Mouse (Mus musculus) kidney, adult 2 months (tissue): ENCODE data around the gene Sult4a1. TPM values are rescaled to one million over a fixed set of nuclear protein-coding genes. Genes with fewer than 3 reads are reported as not detected.

Source experiments
- DNase-seq: peaks from one replicate; pipeline ENCODE4 v3.0.0; 2021
- H3K27ac ChIP-seq: fragments of 200-500 bp; 2 replicates; pipeline ENCODE4 v1.5.1; 2012; ENCODE audit warnings: low read depth, low read length, control low read depth, inconsistent platforms; ENCODE audit not compliant: insufficient read depth
- H3K27me3 ChIP-seq: fragments of 200-500 bp; replicated peaks from 2 replicates; pipeline ENCODE4 v1.6.1; 2012; ENCODE audit warnings: mild to moderate bottlenecking, moderate library complexity, low read length, inconsistent platforms; ENCODE audit not compliant: control insufficient read depth, insufficient read depth
- H3K36me3 ChIP-seq: fragments of 200-500 bp; 2 replicates; pipeline ENCODE4 v1.6.1; 2012; ENCODE audit warnings: mild to moderate bottlenecking, moderate library complexity, low read length, inconsistent platforms; ENCODE audit not compliant: control insufficient read depth, insufficient read depth
- H3K4me1 ChIP-seq: fragments of 200-500 bp; 2 replicates; pipeline ENCODE4 v1.6.1; 2011; ENCODE audit warnings: low read length; ENCODE audit not compliant: control insufficient read depth, insufficient read depth
- H3K4me3 ChIP-seq: fragments of 200-500 bp; 2 replicates; pipeline ENCODE4 v1.5.1; 2011; ENCODE audit warnings: mild to moderate bottlenecking, low read depth, low read length, control low read depth; ENCODE audit not compliant: insufficient read depth
- CTCF ChIP-seq: fragments of 200-500 bp; conservative IDR thresholded peaks from 2 replicates; pipeline ENCODE4 v1.5.1; 2011; ENCODE audit warnings: low read depth, mild to moderate bottlenecking, control low read depth, low read length, moderate library complexity, mixed read lengths; ENCODE audit not compliant: insufficient read depth, insufficient read length
- POLR2A ChIP-seq: fragments of 200-500 bp; IDR thresholded peaks from one replicate; pipeline ENCODE4 v1.6.1; 2011; ENCODE audit warnings: low read depth, low read length, control low read depth
- WGBS: fragments of 180-500 bp; shearing (Covaris S2); methylation state at CpG from one replicate; pipeline ENCODE4 v1.1.7; 2018; 5-methylcytosine and 5-hydroxymethylcytosine counted together
- polyA plus RNA-seq: library from polyadenylated mRNA; depleted of rRNA; stranded (reverse); fragments of >200 nt; gene quantifications from 2 replicates; pipeline ENCODE4 v1.2.3, GENCODE M21; 2012

Gene Sult4a1
- polyA plus RNA-seq, 1 experiment = 1.5 TPM

- no peaks in the 10 kb centered on the region for H3K4me1 ChIP-seq
- no peaks in the 10 kb centered on the region for H3K27me3 ChIP-seq
- TF ChIP-seq CTCF (no peak), POLR2A (no peak)
- no peak for DNase-seq
- no peak within 1 kb of the TSS for H3K4me3 ChIP-seq
- no peaks in the 10 kb centered on the region for H3K36me3 ChIP-seq
- H3K27ac ChIP-seq = no peak within 1 kb of the TSS
- WGBS = 4% methylated on average over 24 of the region's 29 CpGs
Observed at GRCm38 (mm10) chr15:84065140-84065539, 40.4 kb downstream of the Sult4a1 start, which contains the start of gene Efcab6. Efcab6 (minus strand) TSS chr15:84065379.

GRCm38 (mm10) chr15:84058841-84059240, 46.7 kb downstream of the Sult4a1 start:
- Histone ChIP-seq H3K27ac (no peak overlapping the region), H3K4me1 (no peaks in the 10 kb centered on the region), H3K4me3 (no peak overlapping the region), H3K27me3 (no peaks in the 10 kb centered on the region), H3K36me3 (no peaks in the 10 kb centered on the region)
- 81% methylated on average over 6 of the region's 6 CpGs for WGBS
- no peak for DNase-seq
- TF ChIP-seq CTCF (no peak), POLR2A (no peak)

GRCm38 (mm10) chr15:84056083-84056482, 49.5 kb downstream of the Sult4a1 start:
- Histone ChIP-seq H3K27ac (no peak overlapping the region), H3K27me3 (no peaks in the 10 kb centered on the region), H3K4me1 (no peaks in the 10 kb centered on the region), H3K4me3 (no peak overlapping the region), H3K36me3 (no peaks in the 10 kb centered on the region)
- no peak for TF ChIP-seq POLR2A
- TF ChIP-seq CTCF = 0 out of 2 replicates have a peak, but pooled peaks have one; percentile 8
- WGBS = 70% methylated on average over 5 of the region's 5 CpGs
- DNase-seq = no peak

GRCm38 (mm10) chr15:84053859-84054258, 51.7 kb downstream of the Sult4a1 start:
- H3K27me3 ChIP-seq = no peaks in the 10 kb centered on the region
- H3K36me3 ChIP-seq = no peaks in the 10 kb centered on the region
- TF ChIP-seq CTCF (peak; percentile 92), POLR2A (no peak)
- H3K4me1 ChIP-seq = no peaks in the 10 kb centered on the region
- 39% methylated on average over 9 of the region's 9 CpGs for WGBS
- DNase-seq = peak; percentile 64
- no peak overlapping the region for H3K27ac ChIP-seq
- no peak overlapping the region for H3K4me3 ChIP-seq

- no peak overlapping the region for H3K27ac ChIP-seq
- WGBS = 90% methylated on average over 4 of the region's 4 CpGs
- H3K4me1 ChIP-seq = no peaks in the 10 kb centered on the region
- H3K36me3 ChIP-seq = no peaks in the 10 kb centered on the region
- no peak for TF ChIP-seq POLR2A
- no peak for TF ChIP-seq CTCF
- H3K27me3 ChIP-seq = no peaks in the 10 kb centered on the region
- no peak overlapping the region for H3K4me3 ChIP-seq
- no peak for DNase-seq
Observed at GRCm38 (mm10) chr15:84053240-84053639, 52.3 kb downstream of the Sult4a1 start.

GRCm38 (mm10) chr15:84052390-84052789, 53.2 kb downstream of the Sult4a1 start:
- H3K36me3 ChIP-seq = no peaks in the 10 kb centered on the region
- no peak for DNase-seq
- TF ChIP-seq CTCF (no peak), POLR2A (no peak)
- H3K27me3 ChIP-seq = no peaks in the 10 kb centered on the region
- no peak overlapping the region for H3K4me3 ChIP-seq
- H3K4me1 ChIP-seq = no peaks in the 10 kb centered on the region
- WGBS = 83% methylated on average over 9 of the region's 9 CpGs
- no peak overlapping the region for H3K27ac ChIP-seq

- 45% methylated on average over 7 of the region's 7 CpGs for WGBS
- no peaks in the 10 kb centered on the region for H3K4me1 ChIP-seq
- H3K4me3 ChIP-seq = no peak overlapping the region
- no peak for TF ChIP-seq CTCF
- TF ChIP-seq POLR2A = no peak
- no peaks in the 10 kb centered on the region for H3K27me3 ChIP-seq
- peak; percentile 54 for DNase-seq
- no peak overlapping the region for H3K27ac ChIP-seq
- no peaks in the 10 kb centered on the region for H3K36me3 ChIP-seq
Observed at GRCm38 (mm10) chr15:84049570-84049969, 56.0 kb downstream of the Sult4a1 start.

- WGBS = 86% methylated on average over 6 of the region's 6 CpGs
- TF ChIP-seq CTCF = no peak
- TF ChIP-seq POLR2A = no peak
- no peaks in the 10 kb centered on the region for H3K4me1 ChIP-seq
- no peak overlapping the region for H3K27ac ChIP-seq
- H3K4me3 ChIP-seq = no peak overlapping the region
- no peaks in the 10 kb centered on the region for H3K36me3 ChIP-seq
- no peaks in the 10 kb centered on the region for H3K27me3 ChIP-seq
- no peak for DNase-seq
Observed at GRCm38 (mm10) chr15:84045562-84045961, 60.0 kb downstream of the Sult4a1 start.
